Comparison of ENCODE assay signal across 29 mouse cellular contexts in the genomic region with DNA sequence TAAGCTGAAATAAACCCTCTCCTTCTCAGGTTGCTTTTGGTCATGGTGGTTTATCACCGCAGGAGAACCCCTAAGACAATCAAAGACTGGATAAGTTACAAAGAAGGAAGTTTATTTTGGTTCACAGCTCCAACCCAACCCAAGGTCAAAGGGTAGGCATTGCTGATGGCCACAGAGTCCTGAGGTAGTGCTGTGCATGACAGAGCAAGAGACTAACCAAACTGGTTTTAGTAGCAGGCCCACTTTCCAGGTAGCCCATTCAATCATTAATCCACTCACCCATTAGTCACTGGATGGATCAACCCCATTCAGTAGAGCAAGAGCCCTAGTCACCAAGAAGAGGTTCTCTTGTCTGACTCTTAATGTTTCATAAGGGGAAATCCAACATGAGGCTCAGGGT. TPM values are rescaled to one million over a fixed set of nuclear protein-coding genes. Genes with fewer than 3 reads are reported as not detected.
"Had no signal": no experiment of that assay in that cellular context is flagged by ENCODE, and none has a peak within 500 bp of the region (broad histone marks: within the 10 kb centered on the region; RNA-seq: fewer than 3 reads in every experiment).

No protein-coding gene starts in this region.

- DNase-seq: kidney, adult 9 months; kidney, postnatal 36 days; liver, embryonic 13.5 days; lung, adult 2 months; lung, postnatal 14 days; lung, postnatal 4 days; retina, postnatal 1 day; right cerebral cortex, postnatal 25 days; thymus, adult 2 months; thymus, postnatal 14 days; thymus, postnatal 4 days had no signal

- H3K36me3 ChIP-seq: liver, embryonic 13.5 days; midbrain, embryonic 12.5 days; neural tube, embryonic 13.5 days had no signal

- H3K4me3 ChIP-seq: liver, embryonic 13.5 days; midbrain, embryonic 12.5 days; myocyte; neural tube, embryonic 13.5 days had no signal

- H3K9ac ChIP-seq: liver, embryonic 13.5 days; midbrain, embryonic 12.5 days; neural tube, embryonic 13.5 days had no signal

- ATAC-seq: midbrain, embryonic 16.5 days had no signal

- H3K4me1 ChIP-seq: liver, embryonic 13.5 days; midbrain, embryonic 12.5 days; neural tube, embryonic 13.5 days had no signal

- H3K27me3 ChIP-seq: liver, embryonic 13.5 days; midbrain, embryonic 12.5 days; neural tube, embryonic 13.5 days had no signal

- H3K4me2 ChIP-seq: liver, embryonic 13.5 days; midbrain, embryonic 12.5 days; neural tube, embryonic 13.5 days had no signal

- H3K9me3 ChIP-seq: liver, embryonic 13.5 days; midbrain, embryonic 12.5 days; neural tube, embryonic 13.5 days had no signal

- H3K27ac ChIP-seq: liver, embryonic 13.5 days; midbrain, embryonic 12.5 days; neural tube, embryonic 13.5 days had no signal

RNA-seq across cellular contexts. Expression of a gene that starts 23.9 kb away (rescaled TPM):
- total RNA-seq: layer of hippocampus, postnatal 25 days; left cerebral cortex, adult 18-20 months; left cerebral cortex, postnatal 10 days; left cerebral cortex, postnatal 36 days; megakaryocyte progenitor cell, adult 5-6 weeks; megakaryocyte-erythroid progenitor cell, adult 5-6 weeks; monocyte, adult 5-6 weeks; neutrophil, adult 5-6 weeks had no signal
- polyA plus RNA-seq: intestine, embryonic 14.5 days; kidney, embryonic 16.5 days; limb, embryonic 11.5 days; liver, embryonic 13.5 days; liver, embryonic 16.5 days; lung, embryonic 16.5 days; midbrain, embryonic 12.5 days; midbrain, embryonic 16.5 days; myocyte; neural tube, embryonic 13.5 days had no signal

RNA-seq across cellular contexts. Expression of a gene that starts 33.6 kb away (rescaled TPM):
- total RNA-seq: layer of hippocampus, postnatal 25 days; left cerebral cortex, adult 18-20 months; left cerebral cortex, postnatal 10 days; left cerebral cortex, postnatal 36 days; megakaryocyte progenitor cell, adult 5-6 weeks; megakaryocyte-erythroid progenitor cell, adult 5-6 weeks; monocyte, adult 5-6 weeks; neutrophil, adult 5-6 weeks had no signal
- polyA plus RNA-seq: kidney, embryonic 16.5 days; limb, embryonic 11.5 days; lung, embryonic 16.5 days; midbrain, embryonic 12.5 days; midbrain, embryonic 16.5 days; myocyte; neural tube, embryonic 13.5 days had no signal

RNA-seq across cellular contexts. Expression of a gene that starts 56.0 kb away (rescaled TPM):
- total RNA-seq: layer of hippocampus, postnatal 25 days; left cerebral cortex, adult 18-20 months; left cerebral cortex, postnatal 10 days; left cerebral cortex, postnatal 36 days; megakaryocyte progenitor cell, adult 5-6 weeks; megakaryocyte-erythroid progenitor cell, adult 5-6 weeks; monocyte, adult 5-6 weeks; neutrophil, adult 5-6 weeks had no signal
- polyA plus RNA-seq: limb, embryonic 11.5 days; limb, embryonic 14.5 days; liver, embryonic 13.5 days; lung, adult 2 months; lung, embryonic 16.5 days; midbrain, embryonic 12.5 days; midbrain, embryonic 16.5 days; neural tube, embryonic 13.5 days; thymus, adult 2 months had no signal
